Comparison of ENCODE assay signal across 16 mouse cellular contexts in genomic region chr15:11392903-11393302, GRCm38 (mm10).
"Had no signal": no experiment of that assay in that cellular context is flagged by ENCODE, and none has a peak within 500 bp of the region (broad histone marks: within the 10 kb centered on the region; RNA-seq: fewer than 3 reads in every experiment).

No protein-coding gene starts in this region.

- DNase-seq: retina, postnatal 1 day; right cerebral cortex, adult 18-20 months; right cerebral cortex, postnatal 14 days; right cerebral cortex, postnatal 25 days; right cerebral cortex, postnatal 4 days; spleen, adult 18-20 months; thymus, adult 18-20 months; thymus, adult 2 months; thymus, postnatal 14 days; thymus, postnatal 25 days; thymus, postnatal 36 days; thymus, postnatal 4 days had no signal

- H3K4me2 ChIP-seq: neural tube, embryonic 13.5 days; neural tube, embryonic 15.5 days; stomach, embryonic 15.5 days had no signal

- H3K27ac ChIP-seq: neural tube, embryonic 13.5 days; neural tube, embryonic 15.5 days; stomach, embryonic 15.5 days; stomach, postnatal 0 days had no signal

- H3K9me3 ChIP-seq: neural tube, embryonic 13.5 days; neural tube, embryonic 15.5 days; stomach, embryonic 15.5 days had no signal

- H3K4me3 ChIP-seq: neural tube, embryonic 13.5 days; neural tube, embryonic 15.5 days; stomach, embryonic 15.5 days had no signal

- H3K4me1 ChIP-seq: stomach, embryonic 15.5 days had no signal

- H3K27me3 ChIP-seq: neural tube, embryonic 13.5 days; neural tube, embryonic 15.5 days; stomach, embryonic 15.5 days had no signal

- H3K9ac ChIP-seq: neural tube, embryonic 13.5 days; neural tube, embryonic 15.5 days; stomach, embryonic 15.5 days had no signal
